Mouse (Mus musculus): ENCODE data around the gene Foxg1.

Foxg1 gene

DNA sequence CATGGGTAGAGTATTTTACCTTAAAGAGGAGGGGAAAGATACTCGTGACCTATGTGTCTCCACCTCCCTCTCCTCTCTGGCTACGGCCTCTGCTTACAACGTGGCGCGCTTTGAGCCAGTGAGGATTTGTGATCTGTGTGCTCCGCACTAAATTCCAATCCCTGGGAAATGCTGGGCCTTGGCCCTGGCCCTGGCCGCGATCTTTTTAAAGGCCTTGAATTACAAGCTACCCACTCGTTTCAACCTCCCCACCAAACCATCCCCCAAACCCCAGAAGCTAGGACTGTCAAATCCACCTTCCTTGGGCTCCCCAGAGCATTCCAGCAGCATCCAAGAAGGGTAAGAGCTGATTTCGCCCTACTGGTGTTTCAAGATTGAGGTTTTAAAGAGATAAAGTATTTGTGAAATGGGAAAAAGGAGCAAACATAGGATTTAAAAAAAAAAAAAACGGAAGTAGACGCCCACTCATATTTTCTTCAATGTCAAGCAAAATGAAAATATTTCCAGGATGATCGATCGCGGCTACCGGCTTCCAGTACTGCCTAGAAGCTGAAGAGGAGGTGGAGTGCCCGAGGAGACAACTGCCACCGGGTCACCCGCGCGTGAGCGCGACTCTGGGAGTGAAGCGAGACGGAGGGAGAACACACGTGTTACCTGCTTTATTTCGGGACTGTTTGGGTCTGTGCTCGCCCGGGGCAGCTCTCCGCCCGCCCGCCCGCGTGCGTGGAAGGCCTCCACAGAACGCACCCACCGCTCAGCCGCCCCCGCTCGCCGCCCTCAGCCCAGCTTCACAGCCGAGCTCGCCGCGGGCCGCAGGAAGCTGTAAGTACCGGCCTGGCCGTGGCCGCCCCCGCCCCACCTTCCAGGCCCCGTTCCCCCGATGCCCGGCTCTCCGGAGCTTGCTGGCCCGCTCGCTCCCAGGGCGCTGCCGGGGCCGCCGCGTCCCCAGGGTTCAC is at the start of gene Foxg1:
TSS of gene Foxg1 (plus strand) at position 96 of the 956 bp plus-strand sequence.
- in situ Hi-C loops (cut with MboI; ENCODE audit: low pct_unique_long_range_greater_than_20kb in 1 of 2, low sequenced_read_pairs in 2 of 2, unreplicated experiment in 1 of 2): loop anchor here in 1 of 2 experiments (25.0 kb wide), 1 partner anchor 1579 kb away; no protein-coding TSS in a partner anchor

DNA sequence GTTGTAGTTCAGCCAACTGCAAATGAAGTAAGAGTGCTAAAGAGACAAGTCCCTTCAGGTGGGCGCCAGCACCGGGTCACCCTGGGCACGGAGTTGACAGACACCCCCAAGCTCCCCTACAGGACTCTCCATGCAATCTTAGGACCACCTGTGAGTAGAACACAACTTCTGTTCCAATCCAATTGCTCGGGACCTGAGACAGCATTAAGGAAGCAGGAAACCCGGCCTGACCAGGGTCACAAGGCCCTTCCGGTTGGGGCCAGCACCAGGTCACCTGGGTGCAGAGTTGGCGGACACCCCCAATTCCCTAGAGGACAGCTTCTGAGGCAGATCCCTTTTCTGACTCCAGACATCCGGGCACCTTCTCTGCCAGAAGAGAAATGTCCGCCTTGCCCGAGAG is 32.8 kb upstream of the Foxg1 start:
- in situ Hi-C loops (cut with MboI; ENCODE audit: low pct_unique_long_range_greater_than_20kb in 1 of 2, low sequenced_read_pairs in 2 of 2, unreplicated experiment in 1 of 2): no loop called here

DNA sequence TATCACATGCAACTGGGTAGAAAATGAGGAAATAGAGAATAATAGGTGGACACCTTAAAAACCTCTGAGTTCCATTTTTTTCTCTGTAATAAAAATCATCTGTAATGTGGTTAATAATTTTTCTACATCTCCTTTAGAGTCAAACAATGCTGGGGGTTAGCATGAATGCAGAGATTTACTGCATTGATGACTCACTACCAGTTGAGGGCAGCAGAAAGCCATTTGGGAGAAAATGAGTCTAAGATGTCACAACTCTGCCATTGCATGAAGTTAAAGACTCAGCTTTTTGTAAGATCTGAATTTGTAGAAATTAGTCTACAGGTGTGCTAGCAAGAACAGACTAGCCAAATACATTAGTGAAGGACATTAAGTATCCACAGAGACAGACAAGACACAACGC is 13.5 kb upstream of the Foxg1 start:
- in situ Hi-C loops (cut with MboI; ENCODE audit: low pct_unique_long_range_greater_than_20kb in 1 of 2, low sequenced_read_pairs in 2 of 2, unreplicated experiment in 1 of 2): no loop called here

DNA sequence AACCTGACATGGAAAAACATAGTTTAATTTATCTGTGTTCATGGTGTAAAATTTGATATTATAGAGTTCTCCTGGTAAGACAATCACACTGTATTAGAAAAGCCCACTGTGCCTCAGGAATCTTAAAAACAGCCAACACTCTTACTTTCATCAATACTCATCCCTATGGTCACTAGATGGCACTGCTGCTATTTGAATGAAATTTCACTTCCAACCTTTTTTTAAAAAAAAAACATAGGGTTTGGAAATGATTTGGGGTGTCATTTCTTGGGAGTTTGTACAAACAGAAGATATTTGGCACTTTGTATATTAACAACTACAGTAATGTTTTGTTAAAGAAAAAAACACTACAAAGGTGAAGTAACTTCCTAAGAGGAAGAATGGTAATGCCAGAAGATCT is 10.3 kb upstream of the Foxg1 start:
- in situ Hi-C loops (cut with MboI; ENCODE audit: low pct_unique_long_range_greater_than_20kb in 1 of 2, low sequenced_read_pairs in 2 of 2, unreplicated experiment in 1 of 2): no loop called here

DNA sequence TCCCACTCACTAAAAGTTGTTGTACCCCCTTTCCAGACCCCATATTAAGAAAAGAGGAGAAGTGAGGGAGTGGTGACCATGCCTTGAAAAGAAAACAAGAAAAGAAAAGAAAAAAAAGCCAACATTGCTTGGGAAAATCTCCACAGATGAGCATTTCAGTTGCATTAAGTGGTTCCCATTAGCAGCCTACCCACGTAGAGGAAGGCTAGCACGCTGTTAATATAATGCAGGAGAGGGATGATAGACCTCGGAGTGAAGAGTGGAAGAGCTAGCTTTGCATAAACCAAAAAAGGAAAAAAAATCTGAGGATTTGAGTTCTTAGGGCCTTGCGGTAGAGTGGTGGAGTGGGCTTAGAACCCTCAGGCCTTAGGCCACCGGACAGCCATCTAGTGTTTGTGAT is 9.3 kb upstream of the Foxg1 start:
- in situ Hi-C loops (cut with MboI; ENCODE audit: low pct_unique_long_range_greater_than_20kb in 1 of 2, low sequenced_read_pairs in 2 of 2, unreplicated experiment in 1 of 2): no loop called here

DNA sequence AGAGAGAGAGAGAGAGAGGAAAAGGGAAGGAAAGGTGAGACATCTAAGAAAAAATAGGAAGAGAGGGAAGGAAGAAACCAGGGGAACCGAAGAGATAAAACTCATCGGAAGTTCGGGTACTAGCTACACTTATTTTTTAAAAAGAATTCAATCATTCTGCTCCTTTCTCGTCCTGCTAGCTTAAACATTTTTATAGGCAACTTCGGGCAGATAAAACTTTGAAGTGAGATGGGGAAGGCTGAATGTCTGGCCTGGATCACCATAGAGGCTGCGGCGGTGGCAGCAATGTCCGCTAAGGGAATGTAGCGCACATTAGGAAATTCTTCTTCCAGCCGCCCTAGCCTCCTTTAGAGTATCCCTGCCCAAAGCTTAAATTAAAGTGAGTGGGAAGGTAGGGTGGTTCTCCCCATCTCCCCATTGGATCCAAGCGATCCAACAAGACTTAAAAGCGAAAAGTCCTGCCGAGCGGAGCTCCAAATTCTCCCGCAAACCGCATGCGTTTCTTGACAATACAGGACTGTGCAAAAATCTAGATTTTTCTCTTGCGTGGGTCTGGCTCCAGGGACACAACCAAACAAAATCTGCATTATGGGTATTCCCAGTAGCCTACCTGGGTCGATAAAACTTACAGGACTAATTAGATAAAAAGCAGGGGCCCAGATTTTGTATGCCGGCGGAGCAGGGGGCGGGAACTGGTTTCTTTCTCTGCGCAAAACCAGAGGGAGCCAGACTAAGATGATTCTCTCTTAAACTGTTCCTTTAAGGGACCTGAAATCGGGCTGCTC is 8.4 kb upstream of the Foxg1 start:
- in situ Hi-C loops (cut with MboI; ENCODE audit: low pct_unique_long_range_greater_than_20kb in 1 of 2, low sequenced_read_pairs in 2 of 2, unreplicated experiment in 1 of 2): no loop called here

DNA sequence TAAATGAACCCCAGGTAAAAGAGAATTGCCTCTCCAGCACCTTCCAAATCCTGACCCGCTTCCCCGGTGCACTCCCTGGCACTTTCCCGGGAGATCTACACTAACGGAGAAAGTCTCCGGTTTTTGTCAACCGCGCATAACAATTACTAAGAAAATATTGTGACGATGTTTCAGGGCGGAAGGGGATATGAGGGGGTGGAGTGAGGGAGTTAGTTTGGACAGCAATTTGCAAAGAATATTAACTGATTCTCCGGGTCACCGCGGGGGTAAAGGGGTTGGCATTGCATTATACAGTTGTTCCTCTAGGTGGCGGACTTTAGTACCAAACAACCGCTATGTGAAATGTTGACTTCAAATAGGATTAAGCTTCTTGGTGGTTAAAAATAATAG is 7.9 kb upstream of the Foxg1 start:
- in situ Hi-C loops (cut with MboI; ENCODE audit: low pct_unique_long_range_greater_than_20kb in 1 of 2, low sequenced_read_pairs in 2 of 2, unreplicated experiment in 1 of 2): no loop called here

DNA sequence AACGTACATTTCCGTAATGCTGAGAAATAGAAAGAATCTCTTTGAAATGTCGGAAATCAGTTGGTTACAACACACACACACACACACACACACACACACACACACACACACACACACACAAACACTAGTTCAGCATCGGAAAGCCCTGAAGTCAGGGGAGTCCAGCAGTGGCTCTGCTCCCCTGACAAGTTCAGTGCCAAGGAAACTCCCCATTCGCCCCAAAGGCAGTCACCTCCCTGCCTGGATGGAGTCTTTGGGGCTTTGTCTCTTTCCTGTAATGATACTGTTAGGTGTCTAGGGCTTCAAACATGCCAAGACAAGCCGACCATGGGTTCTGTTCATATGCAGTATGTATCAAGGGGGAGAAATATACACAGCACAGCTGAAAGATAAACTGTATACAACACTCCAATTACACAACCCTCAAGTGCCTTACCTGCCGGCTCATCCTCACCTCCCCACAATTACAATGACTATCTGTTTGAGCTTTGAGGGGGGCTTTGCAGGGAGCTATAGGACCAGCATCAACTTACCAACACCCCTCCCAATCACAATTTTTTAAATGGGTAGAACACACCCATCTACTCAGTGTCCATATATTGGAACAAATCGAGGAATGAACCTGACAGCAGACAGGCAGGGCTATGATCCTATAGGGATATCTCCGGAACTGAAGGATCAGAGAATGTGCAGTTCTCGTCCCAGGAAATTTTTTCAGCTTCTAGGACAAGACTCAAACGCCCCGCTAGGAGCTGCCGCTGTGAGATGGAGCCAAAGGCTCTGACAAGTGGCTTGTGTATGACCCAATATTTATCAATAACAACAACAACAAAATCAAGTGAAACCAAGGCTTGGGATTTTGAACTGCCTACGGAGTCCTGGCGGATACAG is 6.8 kb upstream of the Foxg1 start:
- in situ Hi-C loops (cut with MboI; ENCODE audit: low pct_unique_long_range_greater_than_20kb in 1 of 2, low sequenced_read_pairs in 2 of 2, unreplicated experiment in 1 of 2): loop anchor here in 1 of 2 experiments (25.0 kb wide), 1 partner anchor 1587 kb away; no protein-coding TSS in a partner anchor

DNA sequence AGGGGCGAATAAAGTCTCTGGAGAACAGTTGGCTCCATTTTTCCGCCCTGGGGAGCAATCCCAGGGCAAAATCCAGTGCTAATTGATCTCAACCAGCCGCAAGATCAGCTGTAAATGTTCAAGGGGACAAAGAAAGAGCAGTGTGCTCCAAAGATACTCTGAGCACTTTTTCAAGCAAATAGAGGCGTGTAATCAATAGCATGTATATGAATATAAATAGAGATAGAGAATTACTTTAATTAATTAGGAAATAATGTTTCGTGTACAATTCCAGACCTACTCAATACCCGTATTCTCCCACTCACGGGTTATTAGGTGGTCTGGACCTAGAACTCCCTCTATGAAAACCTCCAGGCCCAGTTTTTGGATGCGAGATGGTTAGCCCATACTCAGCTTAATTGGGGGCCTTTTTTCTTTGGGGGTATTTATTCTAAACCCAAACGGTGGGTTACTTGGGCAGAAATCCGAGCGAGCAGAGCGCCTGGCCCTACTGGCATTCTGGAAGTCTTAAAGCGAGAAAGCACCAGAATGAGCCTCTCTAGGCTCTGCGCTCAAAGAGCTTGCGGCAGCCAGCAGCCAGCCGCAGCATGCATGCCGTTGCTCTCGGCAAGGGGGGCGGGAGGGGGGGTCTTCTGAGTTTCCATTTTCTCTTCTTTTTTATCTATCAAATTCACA is 6.0 kb upstream of the Foxg1 start:
- in situ Hi-C loops (cut with MboI; ENCODE audit: low pct_unique_long_range_greater_than_20kb in 1 of 2, low sequenced_read_pairs in 2 of 2, unreplicated experiment in 1 of 2): loop anchor here in 1 of 2 experiments (25.0 kb wide), 1 partner anchor 1586 kb away; no protein-coding TSS in a partner anchor

DNA sequence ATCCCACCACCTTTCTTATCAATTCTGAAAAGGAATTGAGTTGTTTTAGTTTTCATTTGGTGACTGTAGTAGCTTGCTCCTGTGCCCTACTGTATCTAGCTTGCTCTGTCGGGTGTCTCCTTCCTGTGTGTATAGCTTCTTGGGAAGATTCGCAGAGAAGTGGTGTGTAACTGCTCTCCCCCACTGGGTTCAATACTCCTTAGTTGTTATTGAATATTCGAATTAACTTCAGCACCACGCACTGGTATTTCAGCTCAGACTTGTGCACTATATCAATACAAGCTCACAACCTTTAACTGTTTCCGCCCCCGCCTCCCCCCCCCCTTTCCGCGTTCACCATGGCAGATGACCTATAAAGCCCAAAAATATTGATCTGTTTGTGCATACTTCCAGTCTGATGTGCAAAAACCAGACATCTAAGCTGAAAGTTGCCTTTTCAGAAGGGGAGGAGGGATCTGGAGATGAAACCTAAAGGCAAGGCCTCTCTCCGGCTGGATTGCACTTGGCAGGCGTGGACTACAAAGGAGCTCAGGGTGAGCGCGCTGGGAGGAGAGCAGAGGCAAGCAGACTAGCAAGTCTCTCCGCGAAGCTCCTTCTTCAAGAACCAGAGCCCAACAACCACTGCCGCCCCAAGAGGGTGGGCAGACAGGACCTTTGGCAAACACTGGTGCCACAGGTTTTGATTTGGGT is 5.0 kb upstream of the Foxg1 start:
- in situ Hi-C loops (cut with MboI; ENCODE audit: low pct_unique_long_range_greater_than_20kb in 1 of 2, low sequenced_read_pairs in 2 of 2, unreplicated experiment in 1 of 2): loop anchor here in 1 of 2 experiments (25.0 kb wide), 1 partner anchor 1585 kb away; no protein-coding TSS in a partner anchor

DNA sequence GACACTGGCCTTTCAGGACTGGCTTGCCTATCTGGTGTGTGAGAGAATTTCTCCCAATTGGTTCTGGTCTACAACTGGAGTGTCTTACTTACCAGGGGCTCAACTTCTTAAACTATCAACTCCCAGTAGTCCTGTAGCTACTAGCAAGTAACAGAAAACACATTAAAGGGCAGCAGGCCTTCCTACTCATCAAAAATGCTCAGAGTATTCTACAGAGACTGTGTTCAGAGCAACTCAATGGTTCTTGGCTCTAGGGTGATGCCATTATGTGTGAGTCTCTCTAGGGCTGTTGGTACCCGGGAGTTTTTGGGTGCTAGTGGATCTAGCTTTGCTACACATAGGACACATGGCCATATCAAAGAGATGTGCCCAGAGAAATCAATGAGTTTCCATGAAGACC is 3.5 kb upstream of the Foxg1 start:
- in situ Hi-C loops (cut with MboI; ENCODE audit: low pct_unique_long_range_greater_than_20kb in 1 of 2, low sequenced_read_pairs in 2 of 2, unreplicated experiment in 1 of 2): loop anchor here in 1 of 2 experiments (25.0 kb wide), 1 partner anchor 1583 kb away; no protein-coding TSS in a partner anchor

DNA sequence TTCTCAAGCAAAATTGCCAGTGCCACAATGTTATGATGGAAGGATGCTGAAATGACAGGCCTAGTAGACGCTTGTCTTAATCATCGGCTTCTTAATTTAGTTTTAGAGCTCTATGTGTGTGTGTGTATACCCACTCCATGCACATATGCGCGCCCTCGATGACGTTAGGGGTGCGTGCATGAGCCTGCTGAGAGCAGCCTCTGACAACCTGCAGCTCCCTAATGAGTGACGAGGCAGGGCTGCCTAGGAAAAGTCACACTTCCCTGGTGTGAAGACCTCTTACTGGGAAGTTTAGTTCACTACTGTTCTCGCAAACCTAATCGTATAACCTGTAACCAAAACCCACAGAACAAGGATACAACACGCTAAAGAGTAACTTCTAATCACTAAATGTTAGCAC is 3.0 kb upstream of the Foxg1 start:
- in situ Hi-C loops (cut with MboI; ENCODE audit: low pct_unique_long_range_greater_than_20kb in 1 of 2, low sequenced_read_pairs in 2 of 2, unreplicated experiment in 1 of 2): loop anchor here in 1 of 2 experiments (25.0 kb wide), 1 partner anchor 1583 kb away; no protein-coding TSS in a partner anchor

DNA sequence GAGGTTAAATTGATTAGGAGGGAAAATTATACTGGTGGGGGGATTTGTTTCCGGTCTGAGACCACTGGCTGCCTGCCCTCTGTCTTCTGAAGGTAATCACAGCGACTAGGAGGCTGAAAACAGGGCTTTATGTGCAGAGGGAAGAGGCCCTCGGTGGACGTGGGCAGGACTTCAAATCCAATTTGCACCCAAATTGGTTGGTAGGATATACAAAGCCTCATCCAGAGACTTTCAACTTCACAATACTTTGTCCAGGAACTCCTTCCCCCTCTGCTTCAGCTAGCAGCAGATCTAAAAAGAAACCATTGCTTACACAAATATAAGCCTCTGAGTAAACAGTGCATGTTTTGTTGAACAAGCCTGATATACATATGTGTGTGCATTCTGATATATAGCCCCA is 2.0 kb upstream of the Foxg1 start:
- in situ Hi-C loops (cut with MboI; ENCODE audit: low pct_unique_long_range_greater_than_20kb in 1 of 2, low sequenced_read_pairs in 2 of 2, unreplicated experiment in 1 of 2): loop anchor here in 1 of 2 experiments (25.0 kb wide), 1 partner anchor 1582 kb away; no protein-coding TSS in a partner anchor

DNA sequence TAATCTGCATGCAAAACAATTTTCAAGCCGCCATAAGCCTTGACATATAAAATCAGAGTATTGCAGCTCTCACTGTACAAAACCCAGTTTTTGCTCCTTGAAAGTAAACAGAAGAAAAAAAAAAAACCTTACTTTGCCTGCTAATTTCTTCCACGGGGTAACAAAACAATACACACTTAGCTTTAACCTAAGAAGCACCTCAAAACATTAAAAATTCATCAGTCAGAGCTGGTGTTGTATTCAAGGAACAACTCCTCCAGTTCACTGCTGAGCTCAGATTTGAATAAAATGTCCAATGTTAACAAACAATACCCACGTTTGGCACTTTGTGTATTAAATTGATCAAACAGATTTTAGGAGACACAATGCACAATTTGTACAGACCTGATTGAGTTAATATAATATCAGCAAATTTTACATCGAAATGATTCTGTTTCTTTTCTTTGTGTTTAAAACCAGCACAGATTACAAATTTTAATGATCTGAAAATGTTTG is 1.4 kb upstream of the Foxg1 start:
- in situ Hi-C loops (cut with MboI; ENCODE audit: low pct_unique_long_range_greater_than_20kb in 1 of 2, low sequenced_read_pairs in 2 of 2, unreplicated experiment in 1 of 2): loop anchor here in 1 of 2 experiments (25.0 kb wide), 1 partner anchor 1581 kb away; no protein-coding TSS in a partner anchor

DNA sequence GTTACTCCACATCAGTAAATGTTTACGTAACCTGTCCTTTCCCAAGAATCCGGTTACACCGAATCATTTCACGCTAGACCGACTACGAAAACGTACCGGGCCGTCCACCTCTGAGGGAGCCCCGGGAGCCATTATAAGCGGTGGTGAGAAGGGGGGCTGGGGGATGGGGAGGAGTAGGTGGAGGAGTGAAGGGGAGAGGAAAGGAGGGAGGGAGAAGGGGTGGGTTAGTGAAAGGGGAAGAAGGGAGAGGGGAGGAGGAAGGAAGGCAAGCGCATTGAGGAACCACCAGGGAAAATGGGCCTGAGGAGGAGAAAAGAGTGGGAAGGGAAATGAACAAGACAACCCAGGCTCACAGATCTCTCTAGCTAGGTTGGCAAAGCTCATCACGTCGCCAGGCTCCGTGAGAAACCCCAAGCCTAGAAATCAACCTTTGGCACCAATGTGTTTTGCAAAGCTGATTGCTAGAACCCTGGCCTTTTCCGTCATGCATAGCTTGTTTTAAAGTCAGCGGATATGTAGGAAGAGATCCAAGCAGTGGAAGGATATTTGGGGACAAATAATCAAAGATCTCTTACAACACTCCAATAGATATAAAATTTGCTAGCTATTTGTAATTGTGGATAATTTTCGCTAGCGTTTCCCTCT is 617 bp upstream of the Foxg1 start:
- in situ Hi-C loops (cut with MboI; ENCODE audit: low pct_unique_long_range_greater_than_20kb in 1 of 2, low sequenced_read_pairs in 2 of 2, unreplicated experiment in 1 of 2): loop anchor here in 1 of 2 experiments (25.0 kb wide), 1 partner anchor 1580 kb away; no protein-coding TSS in a partner anchor

DNA sequence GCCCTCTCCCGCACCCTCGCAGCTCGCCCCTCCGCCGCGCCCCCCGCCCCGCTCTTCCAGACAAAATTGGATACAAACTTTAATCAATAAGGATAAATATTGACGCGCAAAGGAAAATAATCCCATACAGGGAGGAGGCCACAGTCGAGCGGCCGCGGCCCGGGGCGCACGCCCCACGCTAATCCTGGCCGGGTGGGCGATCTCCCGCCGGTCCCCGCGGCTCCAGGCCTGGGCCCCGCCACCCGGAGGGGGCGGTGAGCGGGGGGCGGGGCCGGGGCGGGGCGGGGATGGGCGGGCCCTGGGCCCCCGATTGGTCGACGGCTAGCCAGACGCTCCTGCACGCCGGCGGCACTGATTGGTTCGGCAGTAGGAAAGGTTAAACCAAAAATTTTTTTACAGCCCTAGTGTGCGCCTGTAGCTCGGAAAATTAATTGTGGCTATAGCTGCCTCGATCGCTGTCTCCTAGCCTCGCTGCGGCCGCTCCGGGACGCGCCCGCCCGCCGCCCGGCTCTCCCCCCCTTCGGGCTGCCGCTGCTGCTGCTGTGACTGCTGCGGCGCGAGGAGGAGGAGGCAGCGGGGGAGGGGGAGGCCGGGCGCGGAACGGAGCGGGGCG is 1.2 kb downstream of the Foxg1 start:
- in situ Hi-C loops (cut with MboI; ENCODE audit: low pct_unique_long_range_greater_than_20kb in 1 of 2, low sequenced_read_pairs in 2 of 2, unreplicated experiment in 1 of 2): loop anchor here in 1 of 2 experiments (25.0 kb wide), 1 partner anchor 1579 kb away; no protein-coding TSS in a partner anchor

Measured in mouse embryonic stem cell (cell line).